37 mouse cellular contexts compared by ENCODE assay signal in genomic region chr14:118268849-118269248, GRCm38 (mm10). TPM values are rescaled to one million over a fixed set of nuclear protein-coding genes. Genes with fewer than 3 reads are reported as not detected.
"Had no signal": no experiment of that assay in that cellular context is flagged by ENCODE, and none has a peak within 500 bp of the region (broad histone marks: within the 10 kb centered on the region; RNA-seq: fewer than 3 reads in every experiment).

No protein-coding gene starts in this region.

- H3K9me3 ChIP-seq: heart, embryonic 10.5 days; heart, embryonic 12.5 days; hindbrain, embryonic 10.5 days; hindbrain, embryonic 12.5 days; kidney, embryonic 15.5 days; limb, embryonic 10.5 days; limb, embryonic 12.5 days; liver, embryonic 13.5 days had no signal

- DNase-seq: gastrocnemius, adult 2 months; gastrocnemius, postnatal 10 days; gastrocnemius, postnatal 25 days; heart, postnatal 10 days; heart, postnatal 4 days; kidney, adult 11 months; kidney, adult 2 months; kidney, adult 9 months; kidney, postnatal 14 days; kidney, postnatal 36 days; liver; liver, embryonic 13.5 days had no signal

- H3K27me3 ChIP-seq: hindbrain, embryonic 12.5 days; kidney, embryonic 15.5 days; liver, embryonic 13.5 days had no signal

- H3K36me3 ChIP-seq: heart, embryonic 10.5 days; heart, embryonic 12.5 days; hindbrain, embryonic 10.5 days; hindbrain, embryonic 12.5 days; kidney, embryonic 15.5 days; limb, embryonic 10.5 days; limb, embryonic 12.5 days; liver, embryonic 13.5 days had no signal

- H3K27ac ChIP-seq: gastrocnemius, adult 2 months; heart, embryonic 10.5 days; hindbrain, embryonic 10.5 days; hindbrain, embryonic 12.5 days; hindbrain, embryonic 14.5 days; kidney, embryonic 15.5 days; kidney, postnatal 0 days; layer of hippocampus, adult 2 months; left cerebral cortex, adult 2 months; limb, embryonic 10.5 days; limb, embryonic 12.5 days; liver, embryonic 13.5 days had no signal

- H3K4me3 ChIP-seq: gastrocnemius, adult 2 months; heart, embryonic 10.5 days; heart, embryonic 12.5 days; hindbrain, embryonic 10.5 days; hindbrain, embryonic 12.5 days; kidney, embryonic 15.5 days; layer of hippocampus, adult 2 months; left cerebral cortex, adult 2 months; limb, embryonic 10.5 days; limb, embryonic 12.5 days; liver, embryonic 13.5 days had no signal

- H3K9ac ChIP-seq: heart, embryonic 12.5 days; hindbrain, embryonic 12.5 days; hindbrain, embryonic 14.5 days; kidney, embryonic 15.5 days; limb, embryonic 12.5 days; liver, embryonic 13.5 days had no signal

- H3K4me1 ChIP-seq: heart, embryonic 10.5 days; heart, embryonic 12.5 days; hindbrain, embryonic 10.5 days; hindbrain, embryonic 12.5 days; kidney, embryonic 15.5 days; limb, embryonic 10.5 days; limb, embryonic 12.5 days; liver, embryonic 13.5 days had no signal

- H3K4me2 ChIP-seq: heart, embryonic 12.5 days; hindbrain, embryonic 12.5 days; hindbrain, embryonic 14.5 days; kidney, embryonic 15.5 days; limb, embryonic 12.5 days; liver, embryonic 11.5 days; liver, embryonic 13.5 days had no signal

- ATAC-seq: hindbrain, embryonic 16.5 days; inflammation-experienced regulatory T-cells, adult 6 months had no signal

RNA-seq across cellular contexts. Expression of gene Gm9376, which starts 2.1 kb away (rescaled TPM):
- total RNA-seq: gastrocnemius, adult 2 months; gastrocnemius, postnatal 10 days; gastrocnemius, postnatal 25 days; gastrocnemius, postnatal 4 days; granulocyte monocyte progenitor cell, adult 5-6 weeks; heart, adult 8-10 months; heart, postnatal 10 days; heart, postnatal 25 days; heart, postnatal 4 days; layer of hippocampus, adult 2 months; layer of hippocampus, postnatal 10 days; layer of hippocampus, postnatal 25 days; left cerebral cortex, adult 2 months; left cerebral cortex, postnatal 14 days; left cerebral cortex, postnatal 36 days had no signal
- polyA plus RNA-seq: heart, embryonic 10.5 days; heart, embryonic 12.5 days; heart, embryonic 14.5 days; heart, embryonic 16.5 days; hindbrain, embryonic 10.5 days; hindbrain, embryonic 12.5 days; hindbrain, embryonic 14.5 days; hindbrain, embryonic 16.5 days; inflammation-experienced regulatory T-cells, adult 6 months; kidney, adult 2 months; kidney, embryonic 15.5 days; kidney, postnatal 0 days; limb, embryonic 10.5 days; limb, embryonic 12.5 days; limb, embryonic 14.5 days; liver, embryonic 11.5 days; liver, embryonic 13.5 days had no signal

RNA-seq across cellular contexts. Expression of gene Sox21, which starts 32.0 kb away (rescaled TPM):
- total RNA-seq: gastrocnemius, adult 2 months; gastrocnemius, postnatal 10 days; gastrocnemius, postnatal 25 days; granulocyte monocyte progenitor cell, adult 5-6 weeks; heart, adult 8-10 months; heart, postnatal 10 days; heart, postnatal 25 days; heart, postnatal 4 days had no signal
- polyA plus RNA-seq: inflammation-experienced regulatory T-cells, adult 6 months; kidney, adult 2 months; kidney, postnatal 0 days; liver, embryonic 13.5 days had no signal
